Mouse (Mus musculus): ENCODE results near the gene Sh2d2a. TPM values are rescaled to one million over a fixed set of nuclear protein-coding genes. Genes with fewer than 3 reads are reported as not detected.
"Not testable (repeated sequence)": the region's sequence is repeated elsewhere in the genome, so short reads cannot be mapped to it uniquely, and the experiment has no call there.

The Sh2d2a gene
- polyA plus RNA-seq, 1 experiment from 2014 or later = 0.09 TPM

GRCm38 (mm10) chr3:87884708-87885251 is 38.2 kb downstream of the Sh2d2a start:
- H3K27me3 ChIP-seq (ENCODE audit: insufficient read depth, low read length) = no peaks in the 10 kb centered on the region
- H3K36me3 ChIP-seq (ENCODE audit: insufficient read depth) = peaks cover 16% of the 10 kb centered on the region
- H3K27ac ChIP-seq (ENCODE audit: low read depth) = peak overlapping the region; percentile 93
- peak; percentile 55 for DNase-seq
- peak; percentile 21 for ATAC-seq (ENCODE audit: insufficient read depth)
- H3K4me1 ChIP-seq (ENCODE audit: insufficient read depth) = peaks cover 6% of the 10 kb centered on the region
- no peak for TF ChIP-seq CTCF (IDR thresholded peaks at IDR 0.05; ENCODE audit: low read depth)
- under 1% methylated on average over 28 of the region's 28 CpGs for WGBS
- peak overlapping the region; percentile 74 for H3K4me2 ChIP-seq
- peak overlapping the region; percentile 92 for H3K9ac ChIP-seq
- H3K4me3 ChIP-seq (ENCODE audit: low read depth, low read length) = peak overlapping the region; percentile 89
- no peaks in the 10 kb centered on the region for H3K9me3 ChIP-seq (ENCODE audit: low read depth, low read length)

DNA sequence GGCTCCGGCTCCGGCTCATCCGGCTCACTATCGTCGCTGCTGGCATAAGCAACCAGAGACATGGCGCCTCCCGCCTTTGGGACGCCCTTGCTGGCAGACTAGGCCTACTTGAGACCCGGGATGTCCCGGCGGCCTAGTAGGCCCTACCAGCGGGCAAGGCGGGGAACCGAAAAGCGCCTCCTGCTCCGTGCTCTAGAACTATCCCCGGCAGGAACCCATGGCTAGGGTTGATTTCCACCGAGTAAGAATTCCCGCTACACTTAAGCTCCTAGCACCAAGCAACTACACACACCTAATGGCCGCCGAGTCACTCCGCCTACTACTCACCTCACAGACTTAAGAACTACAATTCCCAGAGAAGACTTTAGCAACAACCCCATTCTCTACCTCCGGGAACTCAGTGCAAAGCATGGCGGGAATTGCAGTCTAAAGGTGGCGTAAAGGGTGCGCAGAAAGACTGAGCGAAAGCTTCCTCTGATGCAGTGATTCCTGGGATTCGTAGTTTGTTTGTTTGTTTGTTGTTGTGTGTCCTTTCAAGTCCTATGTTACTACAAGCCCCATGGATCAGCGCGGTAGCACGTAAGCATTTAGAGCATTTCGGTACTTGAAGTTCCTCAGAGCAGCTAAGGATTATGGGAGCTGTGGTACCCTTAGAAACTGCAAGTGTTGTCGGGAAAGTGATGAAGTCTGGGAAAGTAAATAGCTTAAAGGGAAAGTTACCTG is 38.9 kb downstream of the Sh2d2a start, which contains the start of gene Prcc:
TSS of gene Prcc (minus strand) at position 328 of the 723 bp plus-strand sequence.
- ATAC-seq (ENCODE audit: insufficient read depth) = peak; percentile 97
- no peaks in the 10 kb centered on the region for H3K27me3 ChIP-seq (ENCODE audit: insufficient read depth, low read length)

GRCm38 (mm10) chr3:87886004-87886365 is 39.4 kb downstream of the Sh2d2a start:
- WGBS = 7% methylated on average over 10 of the region's 10 CpGs
- peak; percentile 15; the same call in 1 of the 2 replicates for ATAC-seq (ENCODE audit: insufficient read depth)
- H3K4me2 ChIP-seq = peak overlapping the region; percentile 58
- H3K27me3 ChIP-seq (ENCODE audit: insufficient read depth, low read length) = no peaks in the 10 kb centered on the region
- H3K4me3 ChIP-seq (ENCODE audit: low read depth, low read length) = peak overlapping the region; percentile 89
- H3K27ac ChIP-seq (ENCODE audit: low read depth) = 0 out of 2 replicates have a peak overlapping the region, but pooled peaks have one; percentile 19
- peaks cover 6% of the 10 kb centered on the region for H3K4me1 ChIP-seq (ENCODE audit: insufficient read depth)
- DNase-seq = no peak
- H3K9me3 ChIP-seq (ENCODE audit: low read depth, low read length) = no peaks in the 10 kb centered on the region
- TF ChIP-seq CTCF (IDR thresholded peaks at IDR 0.05; ENCODE audit: low read depth) = no peak
- H3K9ac ChIP-seq = peak overlapping the region; percentile 38
- peaks cover 6% of the 10 kb centered on the region; the same call in 1 of the 2 replicates for H3K36me3 ChIP-seq (ENCODE audit: insufficient read depth)

More for the DNA sequence above, 38.9 kb downstream of the Sh2d2a start, which contains the start of gene Prcc:
- no peak; the same call in 1 of the 2 replicates for TF ChIP-seq CTCF (IDR thresholded peaks at IDR 0.05; ENCODE audit: low read depth)
- Histone ChIP-seq H3K9me3 (ENCODE audit: low read depth, low read length) (no peaks in the 10 kb centered on the region), H3K4me1 (ENCODE audit: insufficient read depth) (peaks cover 6% of the 10 kb centered on the region), H3K36me3 (ENCODE audit: insufficient read depth) (peaks cover 10% of the 10 kb centered on the region), H3K9ac (peak within 1 kb of the TSS; percentile 92), H3K27ac (ENCODE audit: low read depth) (peak within 1 kb of the TSS; percentile 93), H3K4me2 (peak within 1 kb of the TSS; percentile 74), H3K4me3 (ENCODE audit: low read depth, low read length) (peak within 1 kb of the TSS; percentile 89)
- WGBS = under 1% methylated on average over 33 of the region's 33 CpGs
- DNase-seq = peak; percentile 98

DNA sequence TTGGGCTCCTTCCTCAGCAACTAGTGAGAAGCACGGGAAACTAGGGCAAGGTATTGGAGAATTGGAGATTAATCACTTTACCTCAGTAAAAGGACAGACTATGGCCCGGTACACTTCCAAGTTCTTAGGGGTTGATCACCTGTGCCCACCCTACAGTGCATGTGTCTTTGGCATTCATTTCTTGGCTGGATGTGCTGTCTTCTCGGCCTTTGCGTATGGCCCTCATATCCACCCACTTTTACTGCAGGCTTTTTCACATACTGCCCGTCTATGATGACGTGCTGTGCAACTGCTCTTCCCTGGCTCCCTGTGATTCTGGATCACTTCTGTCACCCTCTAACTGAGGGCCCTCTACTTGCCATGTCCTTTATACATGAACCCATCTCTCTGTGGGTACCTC is 39.9 kb downstream of the Sh2d2a start:
- Histone ChIP-seq H3K9me3 (ENCODE audit: low read depth, low read length) (no peaks in the 10 kb centered on the region), H3K36me3 (ENCODE audit: insufficient read depth) (peaks cover 6% of the 10 kb centered on the region; the same call in 1 of the 2 replicates), H3K27ac (ENCODE audit: low read depth) (no peak overlapping the region), H3K9ac (no peak overlapping the region), H3K4me1 (ENCODE audit: insufficient read depth) (peaks cover 6% of the 10 kb centered on the region), H3K4me3 (ENCODE audit: low read depth, low read length) (peak overlapping the region; percentile 89), H3K4me2 (peak overlapping the region; percentile 58), H3K27me3 (ENCODE audit: insufficient read depth, low read length) (no peaks in the 10 kb centered on the region)
- WGBS = 84% methylated on average over 6 of the region's 6 CpGs
- ATAC-seq (ENCODE audit: insufficient read depth) (no peak), DNase-seq (peak; percentile 8)
- TF ChIP-seq CTCF (IDR thresholded peaks at IDR 0.05; ENCODE audit: low read depth) = no peak

DNA sequence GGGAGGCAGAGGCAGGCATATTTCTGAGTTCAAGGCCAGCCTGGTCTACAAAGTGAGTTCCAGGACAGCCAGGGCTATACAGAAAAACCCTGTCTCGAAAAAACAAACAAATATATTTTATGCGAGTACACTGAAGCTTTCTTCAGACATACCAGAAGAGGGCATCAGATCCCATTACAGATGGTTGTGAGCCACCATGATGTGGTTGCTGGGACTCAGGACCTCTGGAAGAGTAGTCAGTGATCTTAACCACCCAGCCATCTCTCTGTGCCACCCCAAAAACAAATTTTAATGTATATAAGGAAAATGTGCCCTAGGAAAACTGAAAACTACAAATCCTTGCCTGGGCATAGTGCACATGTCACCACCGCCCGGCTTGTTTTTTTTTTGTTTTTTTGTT is 40.8 kb downstream of the Sh2d2a start:
- 79% methylated on average over 4 of the region's 4 CpGs for WGBS
- H3K9ac ChIP-seq; H3K27me3 ChIP-seq (ENCODE audit: insufficient read depth, low read length); H3K4me3 ChIP-seq (ENCODE audit: low read depth, low read length); H3K4me2 ChIP-seq; H3K4me1 ChIP-seq (ENCODE audit: insufficient read depth); H3K36me3 ChIP-seq (ENCODE audit: insufficient read depth); DNase-seq; H3K27ac ChIP-seq (ENCODE audit: low read depth); ATAC-seq (ENCODE audit: insufficient read depth); H3K9me3 ChIP-seq (ENCODE audit: low read depth, low read length): not testable (repeated sequence)
- TF ChIP-seq CTCF (IDR thresholded peaks at IDR 0.05; ENCODE audit: low read depth) = 0 out of 2 replicates have a peak, but pooled peaks have one; percentile 6

GRCm38 (mm10) chr3:87891481-87891880 is 44.9 kb downstream of the Sh2d2a start:
- no peak overlapping the region for H3K4me2 ChIP-seq
- no peak for ATAC-seq (ENCODE audit: insufficient read depth)

GRCm38 (mm10) chr3:87893367-87893905 is 46.9 kb downstream of the Sh2d2a start:
- Histone ChIP-seq H3K9ac (no peak overlapping the region), H3K36me3 (ENCODE audit: insufficient read depth) (no peaks in the 10 kb centered on the region), H3K27ac (ENCODE audit: low read depth) (no peak overlapping the region), H3K9me3 (ENCODE audit: low read depth, low read length) (no peaks in the 10 kb centered on the region), H3K4me3 (ENCODE audit: low read depth, low read length) (no peak overlapping the region), H3K4me1 (ENCODE audit: insufficient read depth) (no peaks in the 10 kb centered on the region), H3K4me2 (no peak overlapping the region), H3K27me3 (ENCODE audit: insufficient read depth, low read length) (no peaks in the 10 kb centered on the region)
- no peak for TF ChIP-seq CTCF (IDR thresholded peaks at IDR 0.05; ENCODE audit: low read depth)
- DNase-seq (no peak), ATAC-seq (ENCODE audit: insufficient read depth) (no peak)
- WGBS = 68% methylated on average over 3 of the region's 3 CpGs

More at GRCm38 (mm10) chr3:87891481-87891880, 44.9 kb downstream of the Sh2d2a start:
- TF ChIP-seq CTCF (IDR thresholded peaks at IDR 0.05; ENCODE audit: low read depth) = no peak
- no peak overlapping the region for H3K27ac ChIP-seq (ENCODE audit: low read depth)
- no peaks in the 10 kb centered on the region for H3K36me3 ChIP-seq (ENCODE audit: insufficient read depth)
- DNase-seq = no peak
- no peak overlapping the region for H3K4me3 ChIP-seq (ENCODE audit: low read depth, low read length)
- no peak overlapping the region for H3K9ac ChIP-seq
- H3K27me3 ChIP-seq (ENCODE audit: insufficient read depth, low read length) = no peaks in the 10 kb centered on the region
- no peaks in the 10 kb centered on the region for H3K4me1 ChIP-seq (ENCODE audit: insufficient read depth)
- no peaks in the 10 kb centered on the region for H3K9me3 ChIP-seq (ENCODE audit: low read depth, low read length)
- WGBS = 62% methylated on average over 3 of the region's 3 CpGs
